Mouse (Mus musculus): ENCODE measurements around the gene Snrpd2.

Gene Snrpd2

GRCm38 (mm10) chr7:19178035-19178434, 28.5 kb downstream of the Snrpd2 start:
- no peak for DNase-seq (ENCODE audit: low read depth, low spot score)

- DNase-seq (ENCODE audit: low read depth, low spot score) = no peak
Measured at GRCm38 (mm10) chr7:19178443-19179092, 29.0 kb downstream of the Snrpd2 start.

GRCm38 (mm10) chr7:19179173-19179572, 29.7 kb downstream of the Snrpd2 start:
- DNase-seq (ENCODE audit: low read depth, low spot score) = no peak

GRCm38 (mm10) chr7:19179936-19180335, 30.4 kb downstream of the Snrpd2 start:
- DNase-seq (ENCODE audit: low read depth, low spot score) = no peak

- no peak for DNase-seq (ENCODE audit: low read depth, low spot score)
Measured at GRCm38 (mm10) chr7:19180862-19181429, 31.4 kb downstream of the Snrpd2 start.

- DNase-seq (ENCODE audit: low read depth, low spot score) = peak; percentile 44
Measured at GRCm38 (mm10) chr7:19184250-19184649, 34.7 kb downstream of the Snrpd2 start.

- peak; percentile 23 for DNase-seq (ENCODE audit: low read depth, low spot score)
Measured at GRCm38 (mm10) chr7:19184758-19185157, 35.2 kb downstream of the Snrpd2 start.

- no peak for DNase-seq (ENCODE audit: low read depth, low spot score)
Measured at GRCm38 (mm10) chr7:19194676-19195075, 45.2 kb downstream of the Snrpd2 start.

GRCm38 (mm10) chr7:19196676-19197075, 47.2 kb downstream of the Snrpd2 start:
- peak; percentile 30 for DNase-seq (ENCODE audit: low read depth, low spot score)

GRCm38 (mm10) chr7:19197985-19198384, 48.5 kb downstream of the Snrpd2 start:
- DNase-seq (ENCODE audit: low read depth, low spot score) = peak; percentile 11

GRCm38 (mm10) chr7:19201660-19202059, 52.1 kb downstream of the Snrpd2 start:
- no peak for DNase-seq (ENCODE audit: low read depth, low spot score)

- no peak for DNase-seq (ENCODE audit: low read depth, low spot score)
Measured at GRCm38 (mm10) chr7:19202065-19202850, 52.7 kb downstream of the Snrpd2 start.
